Mouse (Mus musculus): Measurements from ENCODE around the gene Unc5c.

Gene Unc5c

GRCm38 (mm10) chr3:141465104-141465705 lies at the start of gene Unc5c:
TSS of gene Unc5c (plus strand) at chr3:141465216.
- DNase-seq (ENCODE audit: low spot score in 2 of 2), result peak; percentile 57 to 73

DNA sequence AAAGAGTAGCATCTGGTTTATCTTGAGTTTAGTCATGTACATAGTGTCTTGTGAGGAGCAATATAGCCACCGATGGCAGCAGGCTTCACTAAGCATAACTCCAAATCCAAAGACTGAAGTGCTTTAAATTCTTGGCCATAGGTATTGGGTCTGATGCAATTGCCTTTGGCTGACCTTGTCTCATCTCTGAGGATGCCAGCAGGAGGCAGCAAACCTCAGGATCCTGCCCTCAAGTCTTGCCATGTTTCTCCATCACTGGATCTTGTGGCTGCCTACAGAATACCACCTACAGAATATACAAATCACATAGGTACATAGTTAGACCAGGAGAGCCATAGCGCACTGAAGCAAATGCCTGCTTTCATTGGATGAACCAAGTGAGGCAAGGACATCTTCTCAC lies 7.5 kb upstream of the Unc5c start:
- DNase-seq (ENCODE audit: low spot score in 2 of 2), result no peak

- DNase-seq (ENCODE audit: low spot score in 2 of 2), result no peak
These were observed 2.5 kb upstream of the Unc5c start for GRCm38 (mm10) chr3:141462482-141462881.

- DNase-seq (ENCODE audit: low spot score in 2 of 2), result peak; percentile 15 to 48
These were observed 319 bp upstream of the Unc5c start for GRCm38 (mm10) chr3:141464691-141465103.

- DNase-seq (ENCODE audit: low spot score in 2 of 2), result no peak
These were observed 1.0 kb downstream of the Unc5c start for GRCm38 (mm10) chr3:141466061-141466460.

DNA sequence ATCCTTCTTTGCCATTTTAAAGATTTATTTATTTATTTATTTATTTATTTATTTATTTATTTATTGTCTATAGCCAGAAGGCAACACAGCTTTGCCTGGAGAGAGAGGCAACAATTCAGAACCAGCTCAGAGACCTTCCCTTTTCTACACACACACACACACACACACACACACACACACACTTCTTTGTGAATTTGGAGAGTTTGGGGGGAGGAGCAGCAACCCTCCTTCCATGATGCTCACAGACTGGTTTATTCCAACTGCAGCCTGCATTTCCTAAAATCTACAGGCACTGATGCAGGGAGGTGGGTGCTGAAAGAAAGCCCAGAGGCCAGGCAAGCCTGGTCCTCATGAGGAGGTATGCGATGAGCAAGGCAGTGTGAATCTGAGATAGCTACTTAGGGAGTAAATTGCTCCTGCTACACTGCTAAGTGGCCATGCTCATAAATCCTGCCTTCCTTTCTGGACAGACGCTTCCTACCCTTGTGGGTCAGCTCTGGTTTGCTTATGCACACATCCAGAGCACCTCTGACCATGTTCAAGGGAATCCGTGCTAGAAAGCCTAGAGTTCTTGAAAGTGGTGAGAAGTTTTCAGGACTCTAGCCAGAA lies 1.8 kb downstream of the Unc5c start:
- no peak for DNase-seq (ENCODE audit: low spot score in 2 of 2)

DNA sequence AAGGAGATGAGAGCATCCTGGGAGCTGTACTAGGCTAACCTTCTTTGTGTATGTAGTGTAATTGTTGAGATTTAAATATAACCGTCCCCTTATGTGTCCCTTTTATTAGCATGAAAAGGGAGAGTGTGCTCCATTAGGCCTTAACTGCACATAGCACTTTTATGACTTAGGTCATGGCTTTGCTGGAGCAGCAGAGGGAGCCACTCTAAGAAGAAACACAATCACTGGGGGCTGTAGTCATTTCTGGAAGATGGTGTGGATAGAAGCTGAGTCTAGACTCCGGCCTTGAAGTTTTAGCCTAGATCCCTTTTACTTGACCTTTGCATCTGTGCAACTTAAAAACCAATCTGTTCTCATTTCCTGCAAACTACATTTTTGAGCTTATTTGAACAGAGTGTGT lies 4.3 kb downstream of the Unc5c start:
- DNase-seq (ENCODE audit: low spot score in 2 of 2), result no peak

DNA sequence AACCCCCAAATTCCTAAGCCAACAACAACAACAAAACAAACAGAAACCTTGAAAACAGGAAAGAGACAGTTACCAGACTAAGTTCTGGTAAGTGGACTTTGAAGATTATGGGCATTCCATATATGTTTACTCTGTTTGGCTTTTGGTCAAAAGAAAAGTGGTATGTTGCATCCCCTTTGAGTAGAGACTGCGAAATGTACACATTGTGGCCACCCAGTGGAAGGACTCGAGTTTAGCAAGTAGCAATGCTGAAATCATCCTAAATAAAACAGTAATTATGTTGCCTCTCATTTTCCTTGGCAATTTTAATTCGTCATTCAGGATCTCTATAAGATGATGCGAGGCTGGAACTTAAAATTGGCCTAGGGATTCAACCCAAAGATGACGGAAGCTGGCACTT lies 8.2 kb downstream of the Unc5c start:
- no peak for DNase-seq (ENCODE audit: low spot score in 2 of 2)

DNA sequence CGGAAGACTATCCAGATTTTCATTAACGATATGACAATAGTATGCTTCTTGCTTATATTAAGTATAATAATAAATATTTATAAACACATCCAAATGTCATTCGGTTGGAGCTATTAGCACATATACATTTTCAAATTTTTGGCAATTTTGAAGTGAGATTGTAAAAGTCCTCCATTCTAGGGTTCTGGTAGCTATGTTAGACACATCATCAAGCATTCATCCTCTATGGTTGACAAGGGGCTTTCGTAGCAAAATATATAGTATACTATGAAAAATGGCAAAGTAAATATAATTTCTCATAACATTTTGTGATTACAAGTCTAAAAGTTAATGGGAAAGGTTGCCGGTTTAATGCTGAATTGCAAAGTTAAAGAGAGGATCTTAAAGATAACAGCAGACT lies 10.4 kb downstream of the Unc5c start:
- DNase-seq (ENCODE audit: low spot score in 2 of 2), result no peak

DNA sequence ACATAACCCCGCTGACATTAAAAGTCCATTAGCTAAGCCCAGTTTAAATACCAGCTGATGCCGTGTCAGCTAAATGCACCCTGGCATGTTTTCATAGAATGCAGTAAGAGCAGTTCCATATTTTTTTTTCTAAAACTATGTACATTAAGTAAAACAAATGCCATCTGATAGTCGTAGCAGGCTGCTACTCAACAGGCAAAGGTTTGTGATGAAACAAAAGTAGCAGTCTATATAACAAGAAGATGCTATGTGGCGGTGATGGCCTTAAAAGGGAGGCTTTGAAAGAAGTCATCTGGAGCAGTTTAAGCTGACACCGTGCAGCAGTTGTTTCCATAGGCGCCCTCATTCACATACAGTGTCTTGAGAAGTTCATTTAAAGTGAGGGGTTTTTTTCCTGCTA lies 10.9 kb downstream of the Unc5c start:
- no peak for DNase-seq (ENCODE audit: low spot score in 2 of 2)

DNA sequence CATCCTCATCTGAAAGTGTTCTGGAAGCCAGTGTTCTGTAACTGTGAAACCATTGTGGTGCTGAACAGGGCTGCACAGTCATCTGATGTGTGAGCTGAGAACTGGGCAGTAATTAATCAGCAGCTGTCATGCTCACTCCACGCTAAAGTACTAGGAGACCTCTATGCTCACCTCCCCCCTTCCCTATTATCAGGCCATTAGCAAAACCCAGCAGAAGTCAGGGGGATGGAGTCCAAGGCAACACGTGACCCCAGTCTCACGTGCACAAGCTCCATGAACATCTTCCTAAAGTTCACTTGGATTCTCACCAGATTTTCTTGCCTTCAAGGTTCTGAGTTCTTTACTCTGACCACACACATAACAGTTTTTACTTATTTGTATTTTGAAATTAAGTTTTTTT lies 11.7 kb downstream of the Unc5c start:
- DNase-seq (ENCODE audit: low spot score in 2 of 2), result no peak

GRCm38 (mm10) chr3:141482465-141482864 lies 17.4 kb downstream of the Unc5c start:
- DNase-seq (ENCODE audit: low spot score in 2 of 2), result no peak

- no peak for DNase-seq (ENCODE audit: low spot score in 2 of 2)
These were observed 18.8 kb downstream of the Unc5c start for GRCm38 (mm10) chr3:141483665-141484431.

DNA sequence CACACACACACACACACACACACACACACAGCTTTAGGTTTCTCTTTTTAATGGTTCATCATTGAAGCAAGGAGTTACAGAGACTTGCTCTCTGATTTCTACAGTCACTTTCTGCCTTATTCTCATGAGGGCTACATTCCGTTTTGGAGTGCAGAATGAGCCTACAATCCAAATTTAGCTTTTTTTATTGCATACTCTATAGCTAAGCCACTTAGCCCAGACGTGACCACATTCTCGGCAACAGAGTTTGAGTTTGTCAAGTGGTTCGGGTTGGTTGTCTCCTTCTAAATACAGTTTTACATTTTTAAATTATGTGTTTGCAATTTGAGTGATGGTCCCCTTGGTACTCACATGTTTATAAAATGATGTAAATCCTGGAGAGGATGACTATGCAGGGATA lies 20.2 kb downstream of the Unc5c start:
- no peak for DNase-seq (ENCODE audit: low spot score in 2 of 2)

GRCm38 (mm10) chr3:141490647-141491046 lies 25.6 kb downstream of the Unc5c start:
- no peak for DNase-seq (ENCODE audit: low spot score in 2 of 2)

DNA sequence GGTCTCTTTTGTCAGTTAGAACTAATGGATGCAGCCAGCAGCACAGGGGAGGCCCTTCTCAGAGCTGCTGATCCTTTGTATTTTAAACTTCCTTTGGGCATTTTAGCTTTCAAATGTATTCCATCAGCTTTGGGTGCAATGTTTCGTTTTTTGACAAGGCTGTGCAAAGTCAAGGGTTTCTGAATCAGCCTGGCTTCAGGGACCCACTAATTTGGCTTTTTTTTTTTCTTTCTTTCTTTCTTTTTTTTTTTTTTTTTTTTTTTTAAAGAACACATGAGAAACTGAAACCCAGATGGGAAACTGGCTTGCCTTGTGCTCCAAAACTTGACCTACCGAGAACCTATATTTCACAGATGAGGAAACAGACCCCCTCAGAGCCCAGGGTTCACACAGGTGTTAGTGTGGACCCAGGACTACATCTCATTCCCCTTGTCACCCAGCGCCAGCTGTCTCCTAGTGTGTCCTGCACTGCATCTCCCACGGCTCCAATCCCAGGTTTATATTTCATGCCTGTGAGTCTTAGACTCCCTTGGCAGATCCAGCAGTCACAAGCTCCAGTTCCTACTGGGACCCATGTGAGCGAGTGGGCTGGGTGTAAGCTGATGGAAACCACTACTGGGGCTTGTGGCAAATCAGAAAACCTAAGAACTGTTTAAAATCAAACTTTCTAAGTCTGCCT lies 26.4 kb downstream of the Unc5c start:
- DNase-seq (ENCODE audit: low spot score in 2 of 2), result peak; percentile 20 to 23

- peak in 1 of 2 experiments; percentile 7 for DNase-seq (ENCODE audit: low spot score in 2 of 2)
These were observed 26.9 kb downstream of the Unc5c start for GRCm38 (mm10) chr3:141491951-141492310.

DNA sequence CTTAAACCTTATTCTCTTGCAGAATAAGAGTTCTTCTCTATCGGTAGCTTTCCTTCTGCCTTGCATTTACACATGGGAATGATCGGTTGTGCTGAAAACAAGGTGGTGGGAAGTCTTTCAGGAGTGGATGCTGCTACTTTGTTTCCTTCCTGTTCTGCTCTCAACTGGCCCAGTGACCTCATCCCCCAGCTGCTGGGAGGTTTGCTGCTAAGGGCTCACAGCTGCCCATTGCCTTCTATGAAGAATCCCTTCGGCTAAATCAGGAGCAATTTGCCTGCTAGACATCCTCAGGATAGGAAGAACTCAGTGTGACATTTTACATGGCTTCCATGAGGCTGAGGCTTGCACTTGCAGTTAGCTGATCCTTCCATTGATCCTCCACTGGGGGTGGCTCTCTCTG lies 28.0 kb downstream of the Unc5c start:
- DNase-seq (ENCODE audit: low spot score in 2 of 2), result no peak

DNA sequence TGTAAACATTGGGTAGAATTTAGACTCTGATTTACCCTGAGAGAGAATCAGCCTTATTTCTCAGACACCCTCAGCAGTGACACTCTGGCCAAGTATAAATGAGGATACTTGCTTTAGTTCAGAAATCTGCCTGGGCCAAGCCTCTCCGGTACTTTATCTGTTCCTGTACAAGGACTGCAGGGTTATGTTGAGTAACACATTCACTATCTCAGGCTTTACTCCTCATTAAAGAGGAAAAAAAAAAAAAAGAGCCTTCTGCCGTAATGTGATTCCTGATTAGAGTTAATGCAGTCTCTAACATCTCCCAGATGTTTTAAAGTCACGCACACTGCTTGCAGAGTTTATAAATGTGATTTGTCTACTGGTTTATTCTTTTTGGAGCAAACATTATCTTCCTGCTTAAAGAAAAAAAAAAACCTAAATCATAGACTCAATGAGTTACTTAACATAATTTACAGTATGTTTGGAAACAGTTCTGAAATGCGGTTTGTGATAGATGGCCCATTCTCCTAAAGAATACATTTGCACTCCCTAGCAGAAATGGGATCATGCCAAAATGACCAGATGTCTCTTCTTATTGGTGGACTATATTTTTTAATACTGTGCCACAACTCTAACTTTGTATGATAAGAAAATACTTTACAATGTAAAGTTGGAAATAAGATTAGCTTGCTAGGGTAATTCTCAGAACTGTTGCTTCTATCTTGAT lies 33.5 kb downstream of the Unc5c start:
- no peak for DNase-seq (ENCODE audit: low spot score in 2 of 2)

- DNase-seq (ENCODE audit: low spot score in 2 of 2), result no peak
These were observed 37.0 kb downstream of the Unc5c start for GRCm38 (mm10) chr3:141501845-141502505.

DNA sequence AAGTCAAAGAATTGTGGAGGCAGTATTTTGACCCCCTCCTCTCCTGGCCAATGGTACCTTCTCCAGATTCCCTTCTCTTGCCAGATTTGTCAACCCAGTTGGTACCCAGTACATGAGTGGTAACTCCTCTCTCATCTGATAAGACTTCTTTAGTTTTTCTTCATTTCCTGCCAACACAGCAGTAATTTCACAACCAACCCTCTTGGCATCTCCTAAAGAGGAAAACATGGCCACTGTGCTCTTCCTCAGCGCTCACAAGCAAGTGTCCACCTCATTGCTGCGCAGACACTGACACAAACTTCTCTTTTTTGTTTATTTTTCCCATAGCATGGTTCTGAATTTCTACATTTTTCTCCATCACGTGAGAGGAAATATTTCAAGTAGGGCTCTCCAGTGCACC lies 38.3 kb downstream of the Unc5c start:
- no peak for DNase-seq (ENCODE audit: low spot score in 2 of 2)
